Mouse (Mus musculus) kidney, adult 8-10 months (tissue): Measurements from ENCODE around the gene Phospho1.

Experiments used
- DNase-seq, 2 experiments: peaks; one replicate each; pipeline ENCODE4 v3.0.0; 2022

Gene Phospho1

GRCm38 (mm10) chr11:95869442-95869841, 45.1 kb downstream of the Phospho1 start:
- no peak for DNase-seq

GRCm38 (mm10) chr11:95869918-95870470, 45.7 kb downstream of the Phospho1 start:
- DNase-seq: no peak

- DNase-seq: no peak
Observed at GRCm38 (mm10) chr11:95875804-95876203, 51.5 kb downstream of the Phospho1 start.

- peak in 1 of 2 experiments; percentile 41 for DNase-seq
Observed at GRCm38 (mm10) chr11:95876296-95876695, 52.0 kb downstream of the Phospho1 start.

GRCm38 (mm10) chr11:95879861-95880260, 55.6 kb downstream of the Phospho1 start:
- DNase-seq: peak in 1 of 2 experiments; percentile 19
